Mouse (Mus musculus) midbrain, embryonic 14.5 days (tissue): ENCODE data around the gene Usp3. TPM values are rescaled to one million over a fixed set of nuclear protein-coding genes. Genes with fewer than 3 reads are reported as not detected.

ENCODE experiments used
- ATAC-seq: fragments of 200-750 bp; cut with Nextera tagmentation; 2 replicates; pipeline ENCODE4 v1.8.0; 2017; ENCODE audit warnings: moderate number of reproducible peaks, moderate library complexity; ENCODE audit not compliant: low FRiP score, low TSS enrichment
- DNase-seq: peaks from one replicate; pipeline ENCODE4 v3.0.0-alpha.2; 2015
- H3K27ac ChIP-seq: fragments of 300-500 bp; sonication (generic); replicated peaks from 2 replicates; pipeline ENCODE4 v1.5.1; 2014; ENCODE audit warnings: mild to moderate bottlenecking, low read depth, low read length, moderate library complexity
- H3K27me3 ChIP-seq: fragments of 300-500 bp; sonication (generic); 2 replicates; pipeline ENCODE4 v1.6.1; 2014; ENCODE audit warnings: low read length, control low read depth, mixed read lengths; ENCODE audit not compliant: control insufficient read depth, insufficient read depth
- H3K36me3 ChIP-seq: fragments of 300-500 bp; sonication (generic); 2 replicates; pipeline ENCODE4 v1.6.1; 2014; ENCODE audit warnings: low read length, control low read depth; ENCODE audit not compliant: control insufficient read depth, insufficient read depth
- H3K4me1 ChIP-seq: fragments of 300-500 bp; sonication (generic); 2 replicates; pipeline ENCODE4 v1.6.1; 2014; ENCODE audit warnings: mild to moderate bottlenecking, antibody characterized with exemption, low read length, control low read depth; ENCODE audit not compliant: control insufficient read depth, insufficient read depth
- H3K4me2 ChIP-seq: fragments of 300-500 bp; sonication (generic); 2 replicates; pipeline ENCODE4 v1.6.1; 2014; ENCODE audit warnings: mild to moderate bottlenecking, low read length, moderate library complexity
- H3K4me3 ChIP-seq: fragments of 300-500 bp; sonication (generic); replicated peaks from 2 replicates; pipeline ENCODE4 v1.5.1; 2014; ENCODE audit warnings: low read depth, low read length
- H3K9ac ChIP-seq: fragments of 300-500 bp; sonication (generic); replicated peaks from 2 replicates; pipeline ENCODE4 v1.6.1; 2014; ENCODE audit warnings: mild to moderate bottlenecking, low read length, moderate library complexity
- H3K9me3 ChIP-seq: fragments of 300-500 bp; sonication (generic); 2 replicates; pipeline ENCODE4 v1.6.1; 2016; ENCODE audit warnings: low read length, control low read depth, mixed read lengths; ENCODE audit not compliant: control insufficient read depth
- WGBS: fragments of 180-500 bp; shearing (Covaris S2); extraction: QIAGEN DNeasy Blood & Tissue Kit; methylation state at CpG from one replicate; pipeline ENCODE4 v1.1.7; 2014; 5-methylcytosine and 5-hydroxymethylcytosine counted together
- polyA plus RNA-seq: library from polyadenylated mRNA; unstranded; fragments of >200 nt; fragmentation: Nextera tagmentation; extraction: Ambion mirVana; gene quantifications from 2 replicates; pipeline ENCODE4 v1.2.1, GENCODE M21; 2014

The Usp3 gene
- polyA plus RNA-seq, 1 experiment from 2014 or later, result 104 TPM

GRCm38 (mm10) chr9:66571986-66572700, 20.8 kb downstream of the Usp3 start:
- H3K36me3 ChIP-seq, result no peaks in the 10 kb centered on the region

GRCm38 (mm10) chr9:66562215-66562614, 30.7 kb downstream of the Usp3 start:
- Histone ChIP-seq H3K4me3 (no peak overlapping the region), H3K4me1 (0 out of 2 replicates have a peak, but pooled peaks cover 4% of the 10 kb centered on the region), H3K9ac (no peak overlapping the region), H3K27ac (no peak overlapping the region), H3K36me3 (0 out of 2 replicates have a peak, but pooled peaks cover 2% of the 10 kb centered on the region), H3K27me3 (no peaks in the 10 kb centered on the region), H3K9me3 (no peaks in the 10 kb centered on the region), H3K4me2 (no peak overlapping the region)
- 87% methylated on average over 1 of the region's 1 CpGs for WGBS
- ATAC-seq (no peak), DNase-seq (no peak)

More at GRCm38 (mm10) chr9:66571986-66572700, 20.8 kb downstream of the Usp3 start:
- Histone ChIP-seq H3K27me3 (no peaks in the 10 kb centered on the region), H3K9me3 (no peaks in the 10 kb centered on the region), H3K27ac (no peak overlapping the region), H3K9ac (no peak overlapping the region), H3K4me1 (no peaks in the 10 kb centered on the region), H3K4me2 (no peak overlapping the region), H3K4me3 (no peak overlapping the region)
- DNase-seq (no peak), ATAC-seq (no peak)
- WGBS, result 87% methylated on average over 4 of the region's 4 CpGs

DNA sequence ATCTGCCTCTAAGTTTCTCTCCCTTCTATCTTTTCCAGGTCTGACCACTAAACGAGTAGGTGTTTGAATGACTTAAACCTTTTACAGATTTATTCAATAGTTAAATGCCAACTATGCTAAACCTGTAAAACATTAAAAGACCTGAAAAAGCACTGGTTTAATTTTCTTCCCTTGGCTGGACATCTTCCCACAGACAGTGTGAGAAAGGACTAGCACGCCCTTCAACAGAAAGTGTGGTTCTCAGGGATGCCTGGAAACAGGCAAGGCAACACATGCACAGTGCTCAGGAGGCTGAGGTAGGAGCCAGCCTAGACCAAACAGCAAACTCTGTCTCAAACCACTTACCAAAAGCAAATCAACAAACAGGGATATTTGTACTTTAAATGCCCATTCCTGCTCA, 31.4 kb downstream of the Usp3 start:
- Histone ChIP-seq H3K4me2 (no peak overlapping the region), H3K9ac (no peak overlapping the region), H3K4me3 (no peak overlapping the region), H3K36me3 (0 out of 2 replicates have a peak, but pooled peaks cover 2% of the 10 kb centered on the region), H3K27me3 (no peaks in the 10 kb centered on the region), H3K4me1 (0 out of 2 replicates have a peak, but pooled peaks cover 4% of the 10 kb centered on the region), H3K9me3 (no peaks in the 10 kb centered on the region), H3K27ac (no peak overlapping the region)
- no peak for ATAC-seq
- 97% methylated on average over 2 of the region's 2 CpGs for WGBS
- DNase-seq, result no peak

DNA sequence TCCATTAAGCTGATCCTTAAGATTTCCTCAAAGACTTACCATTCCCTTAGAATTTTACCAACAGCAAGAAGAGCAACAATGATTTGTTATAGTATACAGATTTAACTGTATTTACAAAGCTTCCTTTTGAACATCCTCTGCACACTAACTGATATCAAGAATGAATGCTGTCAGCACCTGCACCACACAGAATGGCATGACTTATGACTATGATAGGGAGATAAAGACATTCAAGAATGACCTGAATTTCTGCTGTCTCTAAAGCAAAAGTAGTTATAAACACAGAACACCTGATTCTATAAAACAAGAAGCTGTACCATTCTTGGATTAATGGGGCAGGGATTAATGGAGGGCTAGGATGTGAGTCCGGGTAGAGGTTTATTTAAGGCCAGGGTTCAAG, 32.2 kb downstream of the Usp3 start:
- 0 out of 2 replicates have a peak, but pooled peaks cover 4% of the 10 kb centered on the region for H3K4me1 ChIP-seq
- no peak for ATAC-seq
- 63% methylated on average over 1 of the region's 1 CpGs for whole genome bisulfite sequencing
- H3K27ac ChIP-seq, result 0 out of 2 replicates have a peak overlapping the region, but pooled peaks have one; percentile 27
- no peaks in the 10 kb centered on the region for H3K27me3 ChIP-seq
- H3K4me3 ChIP-seq, result no peak overlapping the region
- no peak overlapping the region for H3K4me2 ChIP-seq
- DNase-seq, result no peak
- no peaks in the 10 kb centered on the region for H3K9me3 ChIP-seq
- H3K36me3 ChIP-seq, result 0 out of 2 replicates have a peak, but pooled peaks cover 2% of the 10 kb centered on the region
- H3K9ac ChIP-seq, result no peak overlapping the region

GRCm38 (mm10) chr9:66560295-66560694, 32.6 kb downstream of the Usp3 start:
- Histone ChIP-seq H3K9ac (no peak overlapping the region), H3K4me1 (0 out of 2 replicates have a peak, but pooled peaks cover 4% of the 10 kb centered on the region), H3K27ac (peak overlapping the region; percentile 33; the same call in 1 of the 2 replicates), H3K4me2 (no peak overlapping the region), H3K27me3 (no peaks in the 10 kb centered on the region), H3K9me3 (no peaks in the 10 kb centered on the region), H3K4me3 (no peak overlapping the region), H3K36me3 (0 out of 2 replicates have a peak, but pooled peaks cover 2% of the 10 kb centered on the region)
- DNase-seq (peak; percentile 85), ATAC-seq (no peak)
- WGBS, result 19% methylated on average over 2 of the region's 2 CpGs

- H3K27ac ChIP-seq, result no peak overlapping the region
- H3K4me1 ChIP-seq, result 0 out of 2 replicates have a peak, but pooled peaks cover 4% of the 10 kb centered on the region
- no peaks in the 10 kb centered on the region for H3K9me3 ChIP-seq
- no peak for DNase-seq
- no peak overlapping the region for H3K4me3 ChIP-seq
- H3K27me3 ChIP-seq, result no peaks in the 10 kb centered on the region
- H3K4me2 ChIP-seq, result no peak overlapping the region
- H3K36me3 ChIP-seq, result 0 out of 2 replicates have a peak, but pooled peaks cover 2% of the 10 kb centered on the region
- WGBS, result 95% methylated on average over 4 of the region's 4 CpGs
- no peak for ATAC-seq
- H3K9ac ChIP-seq, result no peak overlapping the region
Measured at GRCm38 (mm10) chr9:66558971-66559370, 34.0 kb downstream of the Usp3 start.

DNA sequence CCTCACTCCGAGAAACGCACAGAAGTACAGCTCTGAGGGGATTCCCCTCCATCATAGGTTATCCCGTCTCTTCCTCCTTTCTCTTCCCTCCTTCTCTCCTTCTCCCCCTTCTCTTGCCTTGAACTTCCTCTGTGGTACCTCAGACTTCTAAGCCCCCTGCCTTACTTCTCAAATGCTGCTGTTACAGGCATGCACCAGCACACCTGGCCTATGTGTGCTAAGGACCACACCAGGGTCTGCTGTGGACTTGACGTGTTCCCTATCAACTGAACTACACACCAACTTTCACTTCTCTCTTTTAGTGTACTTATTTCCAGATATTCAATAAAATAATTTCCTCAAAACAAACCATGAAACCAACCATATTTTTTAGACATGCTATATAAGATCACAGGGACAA, 50.2 kb downstream of the Usp3 start:
- DNase-seq (no peak), ATAC-seq (no peak)
- Histone ChIP-seq H3K27me3 (no peaks in the 10 kb centered on the region), H3K36me3 (peaks cover 75% of the 10 kb centered on the region), H3K27ac (no peak overlapping the region), H3K4me1 (no peaks in the 10 kb centered on the region), H3K4me2 (no peak overlapping the region), H3K9me3 (no peaks in the 10 kb centered on the region), H3K4me3 (no peak overlapping the region), H3K9ac (no peak overlapping the region)
- 94% methylated on average over 4 of the region's 4 CpGs for whole genome bisulfite sequencing

DNA sequence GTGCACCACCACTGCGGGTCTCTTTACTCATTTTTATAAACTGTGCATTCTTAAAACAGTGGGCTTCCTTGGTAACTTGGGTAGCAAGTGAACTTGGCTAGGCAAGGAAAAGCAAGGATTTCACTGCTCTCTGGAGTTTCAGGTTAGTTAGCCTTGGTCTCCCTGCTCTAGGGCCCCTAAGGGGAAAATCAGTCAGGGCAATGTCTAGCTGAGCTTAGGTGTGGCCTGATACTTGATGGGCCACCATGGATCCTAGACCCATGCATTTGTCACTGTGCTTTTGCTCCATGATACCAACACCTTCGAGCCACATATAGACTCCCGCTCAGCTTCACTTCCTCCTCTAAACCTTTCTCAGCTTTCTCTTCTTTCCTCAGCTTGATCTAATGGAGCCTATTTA, 71.3 kb downstream of the Usp3 start:
- peaks cover 78% of the 10 kb centered on the region for H3K36me3 ChIP-seq
- ATAC-seq, result no peak
- no peaks in the 10 kb centered on the region for H3K27me3 ChIP-seq
- H3K27ac ChIP-seq, result no peak overlapping the region
- no peak for DNase-seq
- WGBS, result 98% methylated on average over 3 of the region's 3 CpGs
- no peak overlapping the region for H3K4me3 ChIP-seq
- H3K4me1 ChIP-seq, result no peaks in the 10 kb centered on the region
- H3K9ac ChIP-seq, result no peak overlapping the region
- no peak overlapping the region for H3K4me2 ChIP-seq
- H3K9me3 ChIP-seq, result no peaks in the 10 kb centered on the region

DNA sequence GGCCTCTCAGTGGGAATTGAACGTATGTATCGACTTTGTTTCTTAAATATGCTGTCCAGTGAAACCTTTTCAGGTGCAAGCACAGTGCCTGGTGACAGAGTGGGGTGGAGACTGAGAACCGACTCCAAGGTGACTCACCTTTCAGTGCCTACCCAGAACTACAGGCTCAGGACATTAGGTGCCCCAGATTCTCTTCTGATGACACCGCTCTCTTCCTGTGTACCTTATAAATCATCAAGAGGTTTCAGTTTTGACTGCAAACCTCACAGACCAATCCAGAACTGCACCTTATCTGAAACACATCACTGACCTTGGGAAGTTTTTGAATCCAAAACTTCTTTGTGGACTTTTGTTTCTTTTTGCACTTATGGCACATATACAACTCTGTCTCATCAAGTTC, 72.6 kb downstream of the Usp3 start:
- no peak for DNase-seq
- 96% methylated on average over 4 of the region's 4 CpGs for WGBS

More for the DNA sequence above, 72.6 kb downstream of the Usp3 start:
- Histone ChIP-seq H3K27ac (no peak overlapping the region), H3K9me3 (no peaks in the 10 kb centered on the region), H3K27me3 (no peaks in the 10 kb centered on the region), H3K36me3 (peaks cover 78% of the 10 kb centered on the region), H3K4me2 (no peak overlapping the region), H3K4me1 (no peaks in the 10 kb centered on the region), H3K9ac (no peak overlapping the region), H3K4me3 (no peak overlapping the region)
- no peak for ATAC-seq
